Mouse (Mus musculus) embryonic stem cell, embryonic (primary cell): ENCODE results near the gene Pdlim7.

Experiments
- CTCF ChIA-PET, 4 experiments: fragments of 300-600 bp in 2 of 4; fragments of 350-600 bp in 2 of 4; sonication (Branson Sonifier 250); formaldehyde crosslinking; loops; one replicate each; lab custom pipeline; 2022; ENCODE audit warnings: inconsistent platforms in 2 of 4; lab: Charles Lee
- POLR2A ChIA-PET, 4 experiments: fragments of 300-600 bp in 2 of 4; fragments of 350-600 bp in 2 of 4; sonication (Branson Sonifier 250); formaldehyde crosslinking; loops; one replicate each; lab custom pipeline; 2022; ENCODE audit warnings: antibody characterized with exemption in 4 of 4, inconsistent platforms in 1 of 4; lab: Charles Lee

The Pdlim7 gene

DNA sequence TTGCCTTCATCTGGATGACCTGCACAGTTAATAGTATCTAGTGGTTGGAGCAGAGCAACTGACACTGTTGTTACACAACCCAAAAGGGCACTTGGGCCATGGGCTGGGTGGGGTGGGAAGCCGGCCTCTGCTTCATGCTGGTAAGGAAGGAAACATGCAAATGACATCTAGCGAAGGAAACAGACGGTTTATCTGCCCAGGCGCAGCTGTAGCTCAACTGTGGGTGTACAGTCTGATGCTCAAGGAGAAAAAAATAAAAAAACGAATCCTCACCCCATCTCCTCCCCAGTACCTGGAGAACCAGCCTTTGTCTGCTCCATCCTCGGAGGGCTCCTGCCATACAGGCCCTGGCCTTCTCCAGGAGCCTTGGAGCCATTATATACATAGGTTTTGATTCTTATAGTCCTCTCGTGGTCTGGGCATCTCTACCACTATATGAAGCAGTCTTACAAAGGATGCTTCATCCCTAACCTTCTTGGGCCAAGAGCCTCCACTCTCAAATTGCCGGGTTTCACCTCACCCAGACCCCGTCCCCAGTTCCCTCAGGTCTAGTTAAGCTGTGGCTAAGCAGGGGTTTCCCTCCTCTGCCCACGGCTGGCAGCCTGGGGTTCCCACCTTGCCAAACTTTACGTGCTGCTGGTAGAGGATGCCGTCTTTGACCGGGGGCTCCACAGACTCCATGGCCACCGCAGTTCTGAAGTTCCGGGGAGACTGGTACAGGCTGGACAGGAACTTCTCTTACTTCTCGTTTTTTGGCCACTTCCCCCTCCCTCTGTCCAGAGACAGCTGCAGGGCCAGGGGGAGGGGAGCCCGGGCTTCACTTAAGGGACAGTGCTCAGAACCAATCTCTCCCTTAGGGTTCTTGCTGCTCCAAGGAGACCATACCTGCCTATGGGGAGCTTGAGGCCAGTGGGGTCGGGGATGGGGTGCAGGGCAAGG is 14.6 kb upstream of the Pdlim7 start:
- POLR2A ChIA-PET: interaction anchor here in 2 of 4 experiments (0.9 to 1.8 kb wide), 7 partner anchors 8 to 198 kb away, joined by 3 to 8 read pairs (median 3); partner anchors contain the start of genes Ddx41 (in 2 of the 2) and Prr7 (in 1 of the 2)
- CTCF ChIA-PET: interaction anchor here in 3 of 4 experiments (0.6 to 1.1 kb wide), 4 partner anchors 9 to 12 kb away, joined by 3 to 4 read pairs (median 3); partner anchors contain the start of gene Ddx41 (in 1 of the 3)

DNA sequence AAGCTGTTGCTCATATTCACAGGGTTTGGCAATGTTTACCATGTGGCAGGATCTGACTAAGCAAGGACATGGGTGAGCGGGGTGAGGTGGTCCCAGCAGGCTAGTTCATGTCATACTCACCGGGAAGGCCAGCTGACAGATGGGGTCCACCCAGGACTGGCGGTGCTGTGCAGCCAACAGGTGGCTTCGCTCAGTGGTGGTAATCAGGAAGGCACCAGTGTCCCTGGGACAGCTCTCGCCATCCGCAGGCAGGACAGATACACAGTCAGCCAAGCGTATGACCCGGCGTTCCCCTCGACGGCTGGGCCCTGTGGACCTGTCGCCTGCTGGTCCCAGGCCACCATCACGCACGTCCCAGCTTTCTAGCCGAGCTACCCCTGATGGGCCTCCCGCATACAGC is 13.7 kb upstream of the Pdlim7 start:
- POLR2A ChIA-PET: interaction anchor here in 2 of 4 experiments (0.9 to 1.8 kb wide), 6 partner anchors 9 to 165 kb away, joined by 3 to 7 read pairs (median 4); partner anchors contain the start of genes Ddx41 (in 2 of the 2) and B230219D22Rik (in 1 of the 2)
- CTCF ChIA-PET: no interaction called here

DNA sequence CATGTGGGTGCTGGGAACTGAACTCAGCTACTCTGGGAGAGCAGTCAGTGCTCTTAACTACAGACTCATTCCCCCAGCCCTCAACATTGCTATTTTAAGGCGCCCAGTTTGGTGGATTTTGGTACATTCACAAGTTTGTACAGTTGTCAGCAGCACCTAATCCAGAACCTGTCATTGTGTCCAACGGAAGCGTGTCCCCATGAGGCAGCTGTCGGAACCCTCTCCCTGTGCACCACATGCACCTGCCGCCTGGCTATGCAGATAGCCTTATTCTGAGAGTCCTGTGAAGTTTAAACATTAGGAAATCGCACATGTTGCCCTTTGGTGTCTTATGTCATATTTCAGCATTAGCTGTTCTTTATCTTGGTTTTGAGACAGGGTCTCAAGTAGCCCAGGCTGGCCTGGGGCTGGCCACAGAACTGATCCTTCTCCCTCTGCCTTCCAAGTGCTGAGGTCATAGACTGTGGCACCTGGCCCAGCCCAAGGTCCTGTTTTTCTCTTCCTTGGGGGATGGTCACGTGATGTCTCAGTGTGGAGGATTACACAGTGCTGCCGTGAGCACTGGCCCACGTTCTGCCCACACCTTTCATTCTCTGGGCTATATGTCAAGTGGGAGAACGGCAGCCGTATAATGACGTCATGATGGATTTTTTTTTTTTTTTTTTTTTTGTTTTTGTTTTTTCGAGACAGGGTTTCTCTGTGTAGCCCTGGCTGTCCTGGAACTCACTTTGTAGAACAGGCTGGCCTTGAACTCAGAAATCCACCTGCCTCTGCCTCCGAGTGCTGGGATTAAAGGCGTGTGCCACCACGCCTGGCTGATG is 12.5 kb upstream of the Pdlim7 start:
- POLR2A ChIA-PET: interaction anchor here in 2 of 4 experiments (0.8 to 4.3 kb wide), 8 partner anchors 8 to 167 kb away, joined by 3 to 22 read pairs (median 4); partner anchors contain the start of genes B230219D22Rik (in 1 of the 2) and Ddx41 (in 1 of the 2)
- CTCF ChIA-PET: interaction anchor here in 3 of 4 experiments (0.6 to 1.7 kb wide), 3 partner anchors 9 to 541 kb away, joined by 5 read pairs; no protein-coding TSS in a partner anchor

DNA sequence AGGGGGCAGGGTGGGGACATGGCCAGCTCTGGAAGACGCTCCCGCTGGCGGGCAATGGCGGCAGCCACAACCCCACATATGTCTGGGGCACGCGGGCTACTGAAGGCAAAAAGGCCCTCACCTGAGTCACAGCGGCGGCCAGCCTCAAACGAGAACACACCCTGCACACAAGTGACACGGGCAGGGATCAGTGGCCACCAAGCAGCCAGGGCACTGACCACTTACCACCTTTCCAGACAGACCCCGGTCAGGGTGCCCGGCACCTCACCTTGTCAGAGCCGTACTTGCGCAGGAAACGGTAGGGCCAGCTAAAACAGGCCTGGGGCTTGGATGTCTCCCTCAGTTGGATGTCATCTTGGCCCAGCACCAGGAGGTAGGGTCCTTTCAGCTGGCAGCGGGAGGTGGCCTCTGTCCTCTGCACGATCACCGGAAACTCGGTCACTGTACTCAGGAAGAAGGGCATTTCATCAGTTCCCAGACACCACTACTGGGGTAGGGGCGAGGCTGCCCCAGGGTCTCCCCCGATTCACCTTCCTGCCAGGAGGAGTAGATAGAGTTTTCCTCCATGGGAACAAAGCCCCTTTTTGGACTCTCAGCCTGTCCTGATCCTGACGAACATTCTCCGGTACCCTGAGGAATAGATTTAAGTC is 10.6 kb upstream of the Pdlim7 start:
- POLR2A ChIA-PET: interaction anchor here in 3 of 4 experiments (0.6 to 4.3 kb wide), 17 partner anchors 9 to 75 kb away, joined by 3 to 22 read pairs (median 4); partner anchors contain the start of genes Ddx41 (in 2 of the 3) and Pdlim7 (in 1 of the 3)
- CTCF ChIA-PET: interaction anchor here in 1 of 4 experiments (2.4 kb wide), 1 partner anchor 12 kb away, joined by 9 read pairs; the partner anchor contains the start of gene Ddx41

- POLR2A ChIA-PET: interaction anchor here (0.6 to 4.3 kb wide), 27 partner anchors 9 to 311 kb away, joined by 3 to 22 read pairs (median 3); partner anchors contain the start of genes Ddx41 (in 2 of the 4), Grk6 (in 2 of the 4), Pdlim7 (in 1 of the 4) and Prr7 (in 1 of the 4)
- CTCF ChIA-PET: interaction anchor here in 3 of 4 experiments (0.7 to 2.4 kb wide), 9 partner anchors 9 to 16 kb away, joined by 3 to 9 read pairs (median 4); partner anchors contain the start of gene Ddx41 (in 2 of the 3)
Observed at GRCm38 (mm10) chr13:55523278-55523677, 9.8 kb upstream of the Pdlim7 start.

- ChIA-PET CTCF (interaction anchor here (0.5 to 2.4 kb wide), 11 partner anchors 8 to 287 kb away, joined by 3 to 9 read pairs (median 4); partner anchors contain the start of gene Ddx41 (in 2 of the 4)), POLR2A (interaction anchor here (0.6 to 4.3 kb wide), 25 partner anchors 8 to 311 kb away, joined by 3 to 22 read pairs (median 3); partner anchors contain the start of genes Ddx41 (in 2 of the 4), Grk6 (in 2 of the 4), Pdlim7 (in 1 of the 4) and Prr7 (in 1 of the 4))
Observed at GRCm38 (mm10) chr13:55522730-55523129, 9.3 kb upstream of the Pdlim7 start.

GRCm38 (mm10) chr13:55519606-55520005 is 6.1 kb upstream of the Pdlim7 start:
- ChIA-PET POLR2A (interaction anchor here in 1 of 4 experiments (0.7 to 2.1 kb wide), 5 partner anchors 8 to 90 kb away, joined by 3 to 10 read pairs (median 3); partner anchors contain the start of gene Ddx41), CTCF (interaction anchor here in 1 of 4 experiments (1.7 kb wide), 1 partner anchor 11 kb away, joined by 5 read pairs; no protein-coding TSS in a partner anchor)

DNA sequence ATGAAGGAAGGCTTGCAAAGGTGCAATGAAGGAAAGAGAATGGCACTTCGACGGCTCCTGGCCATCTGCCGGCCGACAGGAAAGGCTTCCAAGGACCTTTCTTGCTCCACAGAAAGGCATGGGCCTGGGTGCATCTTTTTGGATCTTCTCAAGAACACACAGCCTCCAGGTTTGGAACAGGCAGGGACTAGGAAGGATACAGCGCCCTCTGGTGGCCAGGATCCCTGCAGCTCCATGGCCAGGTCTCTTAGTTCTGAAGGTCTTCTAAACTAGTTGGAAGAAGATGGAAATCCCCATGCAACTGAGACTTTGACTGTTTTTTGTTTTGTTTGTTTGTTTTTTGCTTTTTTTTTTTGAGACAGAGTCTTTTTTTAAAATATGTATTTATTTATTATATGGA is 3.5 kb upstream of the Pdlim7 start:
- ChIA-PET CTCF (interaction anchor here (0.6 to 1.5 kb wide), 43 partner anchors 8 to 717 kb away, joined by 3 to 15 read pairs (median 3); partner anchors contain the start of genes Ddx41 (in 2 of the 4), Dok3 (in 2 of the 4) and Fgfr4 (in 1 of the 4)), POLR2A (interaction anchor here in 3 of 4 experiments (0.7 to 1.7 kb wide), 7 partner anchors 9 to 374 kb away, joined by 3 to 5 read pairs (median 3); partner anchors contain the start of gene Ddx41 (in 1 of the 3))

DNA sequence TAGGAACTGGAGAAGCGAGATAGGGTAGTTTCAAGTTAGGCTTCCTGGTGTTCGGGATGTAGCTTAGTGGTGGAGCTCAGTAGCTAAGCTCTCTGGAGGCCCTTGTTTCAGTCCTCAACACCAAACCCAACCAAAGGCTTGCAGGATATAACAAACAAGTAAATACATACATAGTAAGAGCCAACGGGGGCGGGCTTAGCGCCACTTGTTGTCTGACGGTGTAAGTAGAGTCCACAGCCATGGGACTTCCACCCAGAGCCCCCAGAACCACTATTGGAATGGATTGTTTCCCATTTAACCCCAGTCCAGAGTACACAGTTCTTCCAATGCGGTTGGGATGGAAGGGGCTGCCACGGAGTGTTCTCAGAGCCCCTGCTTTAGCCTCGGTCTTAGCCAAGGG is 352 bp upstream of the Pdlim7 start:
- POLR2A ChIA-PET: interaction anchor here in 2 of 4 experiments (0.6 to 1.5 kb wide), 9 partner anchors 9 to 265 kb away, joined by 3 to 5 read pairs (median 3); partner anchors contain the start of gene Ddx41 (in 1 of the 2)
- CTCF ChIA-PET: interaction anchor here in 2 of 4 experiments (0.7 to 1.6 kb wide), 11 partner anchors 9 to 186 kb away, joined by 3 to 7 read pairs (median 4); partner anchors contain the start of gene Ddx41 (in 1 of the 2)

- POLR2A ChIA-PET: interaction anchor here in 3 of 4 experiments (0.6 to 2.9 kb wide), 20 partner anchors 8 to 322 kb away, joined by 3 to 10 read pairs (median 4); partner anchors contain the start of genes B230219D22Rik (in 1 of the 3), Ddx41 (in 1 of the 3) and Grk6 (in 1 of the 3)
- CTCF ChIA-PET: interaction anchor here in 3 of 4 experiments (0.9 to 1.4 kb wide), 6 partner anchors 10 to 95 kb away, joined by 3 to 4 read pairs (median 3); partner anchors contain the start of gene Ddx41 (in 1 of the 3)
Observed at GRCm38 (mm10) chr13:55512379-55513031, 971 bp downstream of the Pdlim7 start.

GRCm38 (mm10) chr13:55511492-55511861 is 2.0 kb downstream of the Pdlim7 start:
- ChIA-PET CTCF (interaction anchor here in 2 of 4 experiments (1.0 to 2.2 kb wide), 5 partner anchors 11 to 114 kb away, joined by 3 to 5 read pairs (median 3); partner anchors contain the start of gene Slc34a1 (in 1 of the 2)), POLR2A (interaction anchor here in 2 of 4 experiments (1.0 to 2.9 kb wide), 12 partner anchors 9 to 67 kb away, joined by 3 to 10 read pairs (median 4); partner anchors contain the start of genes Ddx41 (in 1 of the 2), Dok3 (in 1 of the 2) and Grk6 (in 1 of the 2))

- POLR2A ChIA-PET: interaction anchor here in 2 of 4 experiments (0.6 to 2.9 kb wide), 16 partner anchors 9 to 172 kb away, joined by 3 to 10 read pairs (median 4); partner anchors contain the start of genes Grk6 (in 2 of the 2), Ddx41 (in 1 of the 2) and Dok3 (in 1 of the 2)
- CTCF ChIA-PET: interaction anchor here in 2 of 4 experiments (0.6 to 2.2 kb wide), 7 partner anchors 12 to 113 kb away, joined by 3 to 5 read pairs (median 3); partner anchors contain the start of genes Dbn1 (in 1 of the 2) and Slc34a1 (in 1 of the 2)
Observed at GRCm38 (mm10) chr13:55510668-55511491, 2.6 kb downstream of the Pdlim7 start.

- POLR2A ChIA-PET: interaction anchor here in 3 of 4 experiments (0.6 to 2.9 kb wide), 14 partner anchors 8 to 171 kb away, joined by 3 to 10 read pairs (median 4); partner anchors contain the start of genes Grk6 (in 2 of the 3), Dok3 (in 1 of the 3) and Prr7 (in 1 of the 3)
- CTCF ChIA-PET: interaction anchor here in 2 of 4 experiments (0.6 to 2.2 kb wide), 5 partner anchors 23 to 105 kb away, joined by 3 to 5 read pairs (median 4); partner anchors contain the start of gene Dbn1 (in 1 of the 2)
Observed at GRCm38 (mm10) chr13:55510332-55510667, 3.2 kb downstream of the Pdlim7 start.

GRCm38 (mm10) chr13:55508531-55508930 is 4.9 kb downstream of the Pdlim7 start:
- ChIA-PET CTCF (interaction anchor here in 3 of 4 experiments (0.5 to 2.5 kb wide), 11 partner anchors 8 to 193 kb away, joined by 3 to 15 read pairs (median 4); partner anchors contain the start of genes Dbn1 (in 1 of the 3) and Ddx41 (in 1 of the 3)), POLR2A (interaction anchor here in 2 of 4 experiments (0.9 to 1.9 kb wide), 7 partner anchors 8 to 184 kb away, joined by 3 to 5 read pairs (median 3); partner anchors contain the start of genes B230219D22Rik (in 1 of the 2) and Grk6 (in 1 of the 2))
